Mouse (Mus musculus): Measurements from ENCODE around the gene Fam83e.

- TF ChIP-seq EP300 (IDR thresholded peaks at IDR 0.05; ENCODE audit: insufficient read depth, low read depth, low read length) (no peak), POLR2A (IDR thresholded peaks at IDR 0.05; ENCODE audit: insufficient read depth, low read length) (no peak)
Observed at GRCm38 (mm10) chr7:45709036-45709435, 12.0 kb upstream of the Fam83e start.
